Mouse (Mus musculus) megakaryocyte, embryonic 14.5 days (primary cell): ENCODE results near the gene Ssh2.

Source experiments
- FLI1 ChIP-seq: IDR thresholded peaks from 2 replicates; pipeline ENCODE4 v1.6.1; 2012; ENCODE audit warnings: low read length, inconsistent platforms, mixed read lengths
- GATA1 ChIP-seq: IDR thresholded peaks from 3 replicates; pipeline ENCODE4 v1.6.1; 2012; ENCODE audit warnings: mixed read lengths, low read length, inconsistent platforms, borderline replicate concordance

- TF ChIP-seq GATA1 = no peak
- no peak for TF ChIP-seq FLI1
These were observed 247.7 kb downstream of the Ssh2 start for GRCm38 (mm10) chr11:77463786-77464185.
